Mouse (Mus musculus) limb, embryonic 14.5 days (tissue): ENCODE results near the gene Plekha5. TPM values are rescaled to one million over a fixed set of nuclear protein-coding genes. Genes with fewer than 3 reads are reported as not detected.
"Not testable (repeated sequence)": the region's sequence is repeated elsewhere in the genome, so short reads cannot be mapped to it uniquely, and the experiment has no call there.

ENCODE experiments used
- ATAC-seq: fragments of 200-750 bp; cut with Nextera tagmentation; 2 replicates; pipeline ENCODE4 v1.8.0; 2017; ENCODE audit warnings: low read depth, moderate number of reproducible peaks, moderate TSS enrichment; ENCODE audit not compliant: low FRiP score
- DNase-seq: peaks from one replicate; pipeline ENCODE4 v3.0.0-alpha.2; 2015; ENCODE audit warnings: low spot score
- H3K27ac ChIP-seq: fragments of 300-500 bp; sonication (generic); replicated peaks from 2 replicates; pipeline ENCODE4 v1.5.1; 2014; ENCODE audit warnings: low read depth, mild to moderate bottlenecking, low read length, moderate library complexity, mixed read lengths
- H3K27me3 ChIP-seq: fragments of 300-500 bp; sonication (generic); 2 replicates; pipeline ENCODE4 v1.6.1; 2014; ENCODE audit warnings: low read length, mixed read lengths; ENCODE audit not compliant: control insufficient read depth, insufficient read depth
- H3K36me3 ChIP-seq: fragments of 300-500 bp; sonication (generic); 2 replicates; pipeline ENCODE4 v1.6.1; 2014; ENCODE audit warnings: mild to moderate bottlenecking, low read length, moderate library complexity, mixed read lengths; ENCODE audit not compliant: control insufficient read depth, insufficient read depth
- H3K4me1 ChIP-seq: fragments of 300-500 bp; sonication (generic); 2 replicates; pipeline ENCODE4 v1.6.1; 2014; ENCODE audit warnings: antibody characterized with exemption, low read length, mixed read lengths; ENCODE audit not compliant: control insufficient read depth, insufficient read depth
- H3K4me2 ChIP-seq: fragments of 300-500 bp; sonication (generic); replicated peaks from 2 replicates; pipeline ENCODE4 v1.6.1; 2014; ENCODE audit warnings: low read depth, mild to moderate bottlenecking, low read length, moderate library complexity; ENCODE audit not compliant: severe bottlenecking
- H3K4me3 ChIP-seq: fragments of 300-500 bp; sonication (generic); replicated peaks from 2 replicates; pipeline ENCODE4 v1.5.1; 2014; ENCODE audit warnings: low read length
- H3K9ac ChIP-seq: fragments of 300-500 bp; sonication (generic); 2 replicates; pipeline ENCODE4 v1.6.1; 2014; ENCODE audit warnings: mild to moderate bottlenecking, low read depth, low read length, moderate library complexity; ENCODE audit not compliant: severe bottlenecking
- H3K9me3 ChIP-seq: fragments of 300-500 bp; sonication (generic); 2 replicates; pipeline ENCODE4 v1.6.1; 2016; ENCODE audit warnings: low read length; ENCODE audit not compliant: control insufficient read depth
- POLR2A ChIP-seq: fragments of 200-500 bp; IDR thresholded peaks from 2 replicates; pipeline ENCODE4 v1.8.0; 2012; ENCODE audit warnings: inconsistent platforms, mild to moderate bottlenecking, moderate library complexity, borderline replicate concordance; ENCODE audit not compliant: insufficient read depth, insufficient read length; ENCODE audit errors: extremely low read depth
- WGBS: fragments of 180-500 bp; shearing (Covaris S2); extraction: QIAGEN DNeasy Blood & Tissue Kit; methylation state at CpG from one replicate; pipeline ENCODE4 v1.1.7; 2014; 5-methylcytosine and 5-hydroxymethylcytosine counted together
- polyA plus RNA-seq, 2 experiments: library from polyadenylated mRNA; depleted of rRNA in 1 of 2; stranded (reverse) in 1 of 2; unstranded in 1 of 2; fragments of >200 nt; fragmentation: Nextera tagmentation in 1 of 2; extraction: Ambion mirVana in 1 of 2; gene quantifications; 2 replicates each; pipeline versions ENCODE4 v1.2.1 to v1.2.3; 2012 to 2014

Gene Plekha5
- polyA plus RNA-seq, 2 experiments, result 50.8 to 87.2 TPM

- Histone ChIP-seq H3K9ac (no peak overlapping the region), H3K36me3 (peaks cover 44% of the 10 kb centered on the region), H3K4me1 (peaks cover 5% of the 10 kb centered on the region; the same call in 1 of the 2 replicates), H3K4me3 (no peak overlapping the region), H3K27ac (no peak overlapping the region), H3K4me2 (no peak overlapping the region), H3K27me3 (no peaks in the 10 kb centered on the region), H3K9me3 (no peaks in the 10 kb centered on the region)
- 89% methylated on average over 9 of the region's 9 CpGs for WGBS
- TF ChIP-seq POLR2A, result no peak
- DNase-seq (no peak), ATAC-seq (no peak)
These were observed 174.7 kb downstream of the Plekha5 start for GRCm38 (mm10) chr6:140598516-140598915.

- H3K36me3 ChIP-seq, result peaks cover 37% of the 10 kb centered on the region
- H3K9ac ChIP-seq, result no peak overlapping the region
- ATAC-seq (no peak), DNase-seq (no peak)
- H3K9me3 ChIP-seq, result no peaks in the 10 kb centered on the region
- H3K4me2 ChIP-seq, result no peak overlapping the region
- 78% methylated on average over 5 of the region's 5 CpGs for WGBS
- peaks cover 6% of the 10 kb centered on the region; the same call in 1 of the 2 replicates for H3K4me1 ChIP-seq
- H3K27ac ChIP-seq, result no peak overlapping the region
- no peak overlapping the region for H3K4me3 ChIP-seq
- TF ChIP-seq POLR2A, result no peak
- H3K27me3 ChIP-seq, result no peaks in the 10 kb centered on the region
These were observed 175.5 kb downstream of the Plekha5 start for GRCm38 (mm10) chr6:140599337-140599736.

- H3K9ac ChIP-seq, H3K4me2 ChIP-seq, DNase-seq, H3K9me3 ChIP-seq, H3K27ac ChIP-seq, H3K27me3 ChIP-seq, H3K4me3 ChIP-seq, ATAC-seq: not testable (repeated sequence)
- Histone ChIP-seq H3K4me1 (peaks cover 10% of the 10 kb centered on the region; the same call in 1 of the 2 replicates), H3K36me3 (peaks cover 28% of the 10 kb centered on the region)
- 92% methylated on average over 8 of the region's 8 CpGs for WGBS
These were observed 176.8 kb downstream of the Plekha5 start for GRCm38 (mm10) chr6:140600671-140601070.

GRCm38 (mm10) chr6:140601175-140601574 lies 177.3 kb downstream of the Plekha5 start:
- DNase-seq, result no peak
- no peak for ATAC-seq
- 95% methylated on average over 4 of the region's 4 CpGs for WGBS
- no peak overlapping the region for H3K9ac ChIP-seq
- no peak overlapping the region for H3K27ac ChIP-seq
- peaks cover 10% of the 10 kb centered on the region; the same call in 1 of the 2 replicates for H3K4me1 ChIP-seq
- TF ChIP-seq POLR2A, result no peak
- no peak overlapping the region for H3K4me2 ChIP-seq
- H3K36me3 ChIP-seq, result peaks cover 23% of the 10 kb centered on the region
- no peaks in the 10 kb centered on the region for H3K9me3 ChIP-seq
- no peak overlapping the region for H3K4me3 ChIP-seq
- H3K27me3 ChIP-seq, result no peaks in the 10 kb centered on the region

GRCm38 (mm10) chr6:140603228-140603944 lies 179.5 kb downstream of the Plekha5 start:
- Histone ChIP-seq H3K4me2 (no peak overlapping the region), H3K4me3 (no peak overlapping the region), H3K9ac (no peak overlapping the region), H3K36me3 (0 out of 2 replicates have a peak, but pooled peaks cover 3% of the 10 kb centered on the region), H3K27ac (no peak overlapping the region), H3K27me3 (no peaks in the 10 kb centered on the region), H3K4me1 (peaks cover 10% of the 10 kb centered on the region; the same call in 1 of the 2 replicates), H3K9me3 (no peaks in the 10 kb centered on the region)
- no peak for TF ChIP-seq POLR2A
- WGBS, result 23% methylated on average over 8 of the region's 8 CpGs
- ATAC-seq, result peak; percentile 31; the same call in 1 of the 2 replicates
- DNase-seq, result peak; percentile 31

GRCm38 (mm10) chr6:140605173-140605572 lies 181.3 kb downstream of the Plekha5 start:
- WGBS, result 89% methylated on average over 5 of the region's 5 CpGs
- not testable (repeated sequence) for H3K36me3 ChIP-seq, H3K27ac ChIP-seq, H3K9ac ChIP-seq, H3K27me3 ChIP-seq, ATAC-seq, H3K9me3 ChIP-seq, H3K4me2 ChIP-seq, DNase-seq, H3K4me3 ChIP-seq
- H3K4me1 ChIP-seq, result peaks cover 10% of the 10 kb centered on the region; the same call in 1 of the 2 replicates
